Mouse (Mus musculus) c-Kit-negative CD71-positive TER-119-positive erythroid progenitor cells, embryonic 14.5 days (primary cell): ENCODE measurements around the gene Cd83.

Experiments used
- DNase-seq: peaks from one replicate; pipeline ENCODE4 v3.0.0-alpha.2; 2013; ENCODE audit warnings: low read depth, low spot score

Gene Cd83

GRCm38 (mm10) chr13:43806371-43807271, 22.0 kb downstream of the Cd83 start:
- DNase-seq = no peak

- DNase-seq = no peak
These were observed 22.7 kb downstream of the Cd83 start for GRCm38 (mm10) chr13:43807272-43807675.

GRCm38 (mm10) chr13:43810621-43811020, 26.0 kb downstream of the Cd83 start:
- no peak for DNase-seq

DNA sequence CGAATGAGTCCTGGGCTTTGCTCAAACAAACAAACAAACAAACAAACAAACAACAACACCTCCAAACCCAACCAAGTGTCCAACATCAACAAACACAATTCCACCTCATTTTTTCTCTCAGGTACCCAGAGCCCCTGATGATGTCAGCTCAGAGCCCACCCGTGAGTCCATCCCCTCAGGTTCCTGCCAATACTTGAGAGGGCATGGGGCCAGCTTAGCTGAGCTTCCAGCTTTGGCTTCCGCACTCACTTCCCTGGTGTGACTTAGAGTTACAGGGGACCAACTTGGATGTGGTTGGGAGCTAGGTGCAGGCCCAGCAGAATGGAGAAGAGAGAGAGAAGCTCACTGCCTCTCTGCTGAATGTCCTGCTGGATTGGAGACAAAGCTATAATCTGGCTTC, 27.3 kb downstream of the Cd83 start:
- DNase-seq = no peak

GRCm38 (mm10) chr13:43813431-43813830, 28.9 kb downstream of the Cd83 start:
- DNase-seq = no peak

DNA sequence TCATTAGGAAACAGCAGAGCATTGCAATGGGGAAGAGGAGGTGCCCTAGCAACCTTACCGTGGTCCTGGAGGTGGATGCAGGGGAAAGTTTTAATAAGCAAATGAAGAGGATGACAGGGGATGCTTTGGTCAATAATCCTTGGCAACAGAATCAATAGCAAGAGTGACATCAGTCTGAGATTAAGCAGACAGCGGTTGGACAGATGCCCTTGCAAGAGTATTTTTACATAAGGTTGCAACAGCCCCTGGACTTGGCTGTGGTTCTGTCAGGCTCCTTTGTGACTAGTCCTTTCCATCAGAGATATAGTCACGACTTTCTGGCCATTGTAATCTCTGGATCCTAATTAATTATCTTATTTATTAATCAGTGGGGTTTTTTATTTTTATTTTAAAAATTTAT, 32.9 kb downstream of the Cd83 start:
- no peak for DNase-seq

- no peak for DNase-seq
These were observed 33.9 kb downstream of the Cd83 start for GRCm38 (mm10) chr13:43818307-43819019.

DNA sequence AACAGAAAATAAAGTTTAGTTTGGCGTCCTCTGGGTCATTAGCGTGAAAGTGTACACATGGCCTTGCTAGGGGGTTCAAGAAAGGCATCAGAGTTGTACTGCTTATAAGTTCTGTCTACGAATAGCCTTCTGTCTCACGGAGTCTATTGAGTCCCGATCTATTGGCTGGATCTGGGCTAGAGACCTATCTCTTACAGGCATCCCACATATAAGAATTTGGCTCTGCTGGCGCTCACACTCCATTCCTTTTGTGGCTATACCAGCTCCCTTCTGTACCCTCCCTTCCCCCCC, 34.4 kb downstream of the Cd83 start:
- no peak for DNase-seq

DNA sequence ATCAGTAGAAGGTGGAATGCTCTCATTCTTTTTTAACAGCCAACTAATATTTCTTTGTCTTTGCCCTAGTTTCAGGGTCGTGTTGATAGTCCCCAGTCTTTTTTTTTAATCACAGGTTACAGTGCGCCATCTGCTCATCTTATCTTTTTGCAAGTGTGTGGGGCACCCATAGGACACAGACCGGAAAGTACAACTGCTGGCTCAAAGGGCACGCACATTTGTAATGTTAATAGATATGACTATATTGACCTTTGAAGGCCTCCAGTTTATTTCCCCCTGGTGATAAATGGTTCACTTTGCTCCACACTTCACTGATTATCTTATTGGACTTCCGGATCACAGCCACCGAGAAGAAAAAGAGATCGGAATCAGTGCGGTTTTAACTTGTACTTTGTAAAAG, 35.5 kb downstream of the Cd83 start:
- DNase-seq = no peak

GRCm38 (mm10) chr13:43822306-43822705, 37.7 kb downstream of the Cd83 start:
- no peak for DNase-seq

GRCm38 (mm10) chr13:43828648-43829047, 44.1 kb downstream of the Cd83 start:
- DNase-seq = no peak

GRCm38 (mm10) chr13:43830892-43831673, 46.5 kb downstream of the Cd83 start:
- DNase-seq = no peak

- DNase-seq = no peak
These were observed 48.2 kb downstream of the Cd83 start for GRCm38 (mm10) chr13:43832731-43833130.

- DNase-seq = no peak
These were observed 51.8 kb downstream of the Cd83 start for GRCm38 (mm10) chr13:43836376-43836775.

DNA sequence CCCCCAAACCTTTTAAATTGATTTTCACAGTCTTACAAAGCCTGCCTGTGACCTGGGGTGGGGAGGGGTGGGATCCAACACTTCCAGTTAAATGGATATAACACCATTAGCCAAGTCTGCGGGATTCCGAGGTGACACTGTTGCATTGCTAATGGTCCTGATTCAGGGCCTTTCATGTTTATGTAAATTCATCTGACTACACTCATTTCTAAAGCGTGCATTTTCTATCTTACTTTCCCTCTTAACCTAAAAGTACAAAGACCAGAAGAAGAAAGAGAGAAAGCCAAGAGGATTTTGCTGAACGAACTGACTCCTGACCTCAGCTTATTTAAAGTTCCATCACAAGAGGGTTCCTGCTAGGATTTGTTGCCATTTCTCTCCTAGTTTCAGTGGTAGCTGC, 53.2 kb downstream of the Cd83 start:
- no peak for DNase-seq

DNA sequence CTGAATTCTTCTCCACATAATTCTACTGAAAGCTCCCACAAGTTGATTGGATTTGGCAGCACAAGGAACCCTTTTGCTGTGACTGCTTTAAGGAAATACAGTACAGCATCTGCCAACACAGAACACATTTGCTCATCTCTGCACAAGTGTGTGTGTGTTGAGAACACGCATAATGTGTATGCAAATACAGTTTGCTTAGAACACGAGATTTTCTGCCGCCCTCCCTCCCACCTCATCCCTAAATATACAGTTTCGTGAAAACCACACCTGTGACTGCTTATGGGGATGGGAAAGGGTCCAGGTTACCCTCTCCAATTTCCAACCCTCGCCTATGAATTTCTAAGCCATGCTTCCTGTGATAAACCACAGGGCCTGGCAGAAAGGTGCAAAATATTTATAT, 60.6 kb downstream of the Cd83 start:
- no peak for DNase-seq

GRCm38 (mm10) chr13:43847186-43847585, 62.6 kb downstream of the Cd83 start:
- no peak for DNase-seq

- no peak for DNase-seq
These were observed 65.2 kb downstream of the Cd83 start for GRCm38 (mm10) chr13:43849816-43850215.

- DNase-seq = no peak
These were observed 66.5 kb downstream of the Cd83 start for GRCm38 (mm10) chr13:43851108-43851507.
